Mouse (Mus musculus) myocyte (in vitro differentiated cells): ENCODE data around the gene 6430531B16Rik. TPM values are rescaled to one million over a fixed set of nuclear protein-coding genes. Genes with fewer than 3 reads are reported as not detected.

Experiments used
- H3K27me3 ChIP-seq: one replicate; pipeline ENCODE4 v1.6.1; 2011; ENCODE audit not compliant: control insufficient read depth, insufficient read depth, insufficient read length
- H3K36me3 ChIP-seq: one replicate; pipeline ENCODE4 v1.6.1; 2011; ENCODE audit not compliant: control insufficient read depth, insufficient read depth
- H3K4me2 ChIP-seq: one replicate; pipeline ENCODE4 v1.6.1; 2011; ENCODE audit warnings: low read depth, control low read depth
- H3K4me3 ChIP-seq: one replicate; pipeline ENCODE4 v1.5.1; 2011; ENCODE audit warnings: mild to moderate bottlenecking, control low read depth, moderate library complexity
- H3K79me2 ChIP-seq: one replicate; pipeline ENCODE4 v1.6.1; 2011; ENCODE audit not compliant: control insufficient read depth, insufficient read depth
- H3ac ChIP-seq: one replicate; pipeline ENCODE4 v1.6.1; 2011; ENCODE audit not compliant: control insufficient read depth, insufficient read length
- CEBPB ChIP-seq: IDR thresholded peaks from 2 replicates; pipeline ENCODE4 v1.6.1; 2011; ENCODE audit warnings: mild to moderate bottlenecking, moderate library complexity; ENCODE audit not compliant: poor library complexity, insufficient read depth, severe bottlenecking
- E2F4 ChIP-seq: IDR thresholded peaks from one replicate; pipeline ENCODE4 v1.6.1; 2011; ENCODE audit warnings: mild to moderate bottlenecking, control low read depth, moderate library complexity; ENCODE audit not compliant: insufficient read depth
- MAX ChIP-seq: IDR thresholded peaks from one replicate; pipeline ENCODE4 v1.6.1; 2011; ENCODE audit warnings: low read depth, mild to moderate bottlenecking, control low read depth
- MYOD1 ChIP-seq, 3 experiments: IDR thresholded peaks; one replicate each; pipeline ENCODE4 v1.6.1; 2011; ENCODE audit warnings: control low read depth in 2 of 3, low read depth in 2 of 3, mild to moderate bottlenecking in 2 of 3, moderate library complexity in 1 of 3; ENCODE audit not compliant: insufficient read length in 2 of 3, control insufficient read depth in 1 of 3
- MYOG ChIP-seq, 3 experiments: IDR thresholded peaks; one replicate each; pipeline ENCODE4 v1.6.1; 2011; ENCODE audit warnings: control low read depth in 2 of 3, low read depth in 2 of 3, mild to moderate bottlenecking in 2 of 3; ENCODE audit not compliant: insufficient read length in 2 of 3, control insufficient read depth in 1 of 3, insufficient read depth in 1 of 3
- POLR2A ChIP-seq: IDR thresholded peaks from one replicate; pipeline ENCODE4 v1.6.1; 2011; ENCODE audit warnings: low read depth, mild to moderate bottlenecking, control low read depth, moderate library complexity; ENCODE audit not compliant: insufficient read length
- POLR2AphosphoS2 ChIP-seq: IDR thresholded peaks from one replicate; pipeline ENCODE4 v1.6.1; 2011; ENCODE audit warnings: low read depth, control low read depth; ENCODE audit not compliant: insufficient read length
- REST ChIP-seq: IDR thresholded peaks from one replicate; pipeline ENCODE4 v1.6.1; 2011; ENCODE audit warnings: mild to moderate bottlenecking, control low read depth, moderate library complexity; ENCODE audit not compliant: insufficient read depth, insufficient read length
- SRF ChIP-seq: IDR thresholded peaks from one replicate; pipeline ENCODE4 v1.6.1; 2011; ENCODE audit warnings: low read depth; ENCODE audit not compliant: control insufficient read depth, insufficient read length
- TCF12 ChIP-seq: IDR thresholded peaks from one replicate; pipeline ENCODE4 v1.6.1; 2011; ENCODE audit warnings: mild to moderate bottlenecking, control low read depth; ENCODE audit not compliant: poor library complexity, insufficient read depth, severe bottlenecking
- TCF3 ChIP-seq: IDR thresholded peaks from one replicate; pipeline ENCODE4 v1.6.1; 2011; ENCODE audit warnings: low read depth, control low read depth; ENCODE audit not compliant: insufficient read length
- USF1 ChIP-seq: IDR thresholded peaks from one replicate; pipeline ENCODE4 v1.6.1; 2011; ENCODE audit warnings: low read depth, mild to moderate bottlenecking, control low read depth, moderate library complexity
- polyA plus RNA-seq: library from polyadenylated mRNA; unstranded; fragments of >200 nt; fragmentation: generic; extraction: Trizol; gene quantifications from one replicate; pipeline ENCODE4 v1.2.1, GENCODE M21; 2012; ENCODE audit warnings: missing spikeins

The 6430531B16Rik gene
- polyA plus RNA-seq, 1 experiment: 0.13 TPM

DNA sequence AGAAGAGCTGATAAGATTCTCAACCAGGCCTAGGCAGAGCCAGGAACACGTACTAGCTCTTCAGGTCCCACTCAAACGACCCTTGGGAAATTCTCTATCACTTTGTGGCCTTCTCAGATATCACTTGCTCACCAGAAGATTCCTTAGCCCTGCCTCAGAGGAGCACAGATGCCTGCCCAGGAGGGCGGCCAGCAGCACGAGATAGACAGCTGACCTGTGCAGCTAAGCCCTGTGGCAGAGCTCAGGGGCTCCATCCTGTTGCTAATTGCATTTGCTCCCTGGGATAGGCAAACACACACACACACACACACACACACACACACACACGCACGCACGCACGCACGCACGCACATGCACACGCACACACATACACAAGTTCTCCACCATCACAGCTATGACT is 3.5 kb upstream of the 6430531B16Rik start:
- H3K79me2 ChIP-seq: no peaks in the 10 kb centered on the region
- no peak for TF ChIP-seq POLR2A
- peak in 2 of 3 experiments; percentile 84 to 94 for TF ChIP-seq MYOG (IDR thresholded peaks at IDR 0.05; ENCODE audit: control insufficient read depth in 1 of 3, insufficient read depth in 1 of 3, insufficient read length in 2 of 3, low read depth in 2 of 3)
- no peak for TF ChIP-seq CEBPB
- TF ChIP-seq TCF12: no peak
- no peak for TF ChIP-seq USF1
- no peak for TF ChIP-seq POLR2AphosphoS2
- TF ChIP-seq REST: no peak
- no peak for TF ChIP-seq E2F4
- peak in 2 of 3 experiments; percentile 68 to 87 for TF ChIP-seq MYOD1 (IDR thresholded peaks at IDR 0.05; ENCODE audit: control insufficient read depth in 1 of 3, insufficient read length in 2 of 3, low read depth in 2 of 3)
- no peak for TF ChIP-seq MAX
- TF ChIP-seq TCF3: peak; percentile 50
- no peak for TF ChIP-seq SRF
- H3K27me3 ChIP-seq: no peaks in the 10 kb centered on the region
- no peak overlapping the region for H3ac ChIP-seq
- no peak overlapping the region for H3K4me3 ChIP-seq
- no peaks in the 10 kb centered on the region for H3K36me3 ChIP-seq
- H3K4me2 ChIP-seq: no peak overlapping the region

DNA sequence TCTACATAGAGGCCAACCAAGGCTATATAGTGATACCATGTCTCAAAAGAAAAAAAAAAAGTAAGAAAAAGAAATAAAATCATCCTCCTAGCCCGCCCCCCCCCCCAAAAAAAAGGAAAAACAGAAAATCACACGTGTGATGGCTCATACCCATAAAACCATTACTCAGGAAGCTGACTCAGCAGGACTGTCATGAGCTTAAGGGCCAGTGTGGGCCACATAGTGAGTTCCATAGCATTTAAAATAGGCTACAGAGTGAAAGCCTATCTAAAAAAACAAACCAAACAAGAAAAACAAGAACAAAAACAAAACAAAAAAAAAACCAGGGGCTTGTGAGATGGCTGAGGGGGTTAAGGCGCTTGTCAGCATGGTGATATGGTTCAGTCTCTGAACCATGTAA is 2.2 kb upstream of the 6430531B16Rik start:
- no peaks in the 10 kb centered on the region for H3K27me3 ChIP-seq

DNA sequence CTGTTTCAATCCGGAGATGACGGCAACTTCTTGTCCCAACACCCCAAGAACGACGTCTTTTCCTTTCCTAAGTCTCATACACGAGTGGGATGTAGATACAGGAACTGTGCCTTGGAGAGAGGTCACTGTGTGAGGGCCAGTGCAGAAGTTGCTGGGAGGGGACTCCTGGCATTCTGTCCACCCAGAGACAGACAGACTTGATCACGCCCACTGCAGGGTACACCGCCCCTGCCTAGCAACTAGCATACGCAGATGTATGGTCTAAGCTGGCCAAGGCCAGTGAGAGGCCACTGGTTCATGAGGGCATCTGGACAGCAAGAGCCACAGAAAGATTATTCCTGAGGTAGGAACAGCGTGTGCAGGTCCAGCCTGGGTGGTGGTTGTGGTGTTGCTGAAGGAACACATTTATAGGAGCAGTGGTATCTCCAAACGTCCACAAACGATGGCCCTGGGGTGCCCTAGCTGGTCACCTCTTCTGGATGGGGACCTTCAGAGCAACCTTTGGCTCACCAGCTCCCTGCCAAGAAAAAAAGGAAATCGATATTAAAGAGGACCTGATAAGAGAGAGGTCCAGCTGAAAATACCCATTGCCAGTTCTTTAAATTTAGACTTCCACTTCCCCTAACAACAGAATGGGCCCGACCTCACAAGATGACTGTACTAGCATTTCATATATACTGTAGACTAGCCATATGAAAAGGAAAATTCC is 610 bp upstream of the 6430531B16Rik start:
- TF ChIP-seq MYOD1 (IDR thresholded peaks at IDR 0.05; ENCODE audit: control insufficient read depth in 1 of 3, insufficient read length in 2 of 3, low read depth in 2 of 3) (no peak), E2F4 (no peak), REST (no peak), MAX (no peak), POLR2AphosphoS2 (no peak), USF1 (no peak), TCF3 (no peak), MYOG (IDR thresholded peaks at IDR 0.05; ENCODE audit: control insufficient read depth in 1 of 3, insufficient read depth in 1 of 3, insufficient read length in 2 of 3, low read depth in 2 of 3) (no peak), CEBPB (no peak), TCF12 (no peak), POLR2A (no peak), SRF (no peak)
- Histone ChIP-seq H3ac (no peak overlapping the region), H3K4me2 (no peak overlapping the region), H3K36me3 (no peaks in the 10 kb centered on the region), H3K27me3 (no peaks in the 10 kb centered on the region), H3K4me3 (no peak overlapping the region), H3K79me2 (no peaks in the 10 kb centered on the region)

More for the DNA sequence above, 2.2 kb upstream of the 6430531B16Rik start:
- H3K79me2 ChIP-seq: no peaks in the 10 kb centered on the region
- no peak overlapping the region for H3ac ChIP-seq
- no peaks in the 10 kb centered on the region for H3K36me3 ChIP-seq
- TF ChIP-seq MYOD1 (IDR thresholded peaks at IDR 0.05; ENCODE audit: control insufficient read depth in 1 of 3, insufficient read length in 2 of 3, low read depth in 2 of 3) (no peak), POLR2AphosphoS2 (no peak), REST (no peak), TCF3 (no peak), MYOG (IDR thresholded peaks at IDR 0.05; ENCODE audit: control insufficient read depth in 1 of 3, insufficient read depth in 1 of 3, insufficient read length in 2 of 3, low read depth in 2 of 3) (no peak), MAX (no peak)
- H3K4me3 ChIP-seq: no peak overlapping the region
- no peak overlapping the region for H3K4me2 ChIP-seq

DNA sequence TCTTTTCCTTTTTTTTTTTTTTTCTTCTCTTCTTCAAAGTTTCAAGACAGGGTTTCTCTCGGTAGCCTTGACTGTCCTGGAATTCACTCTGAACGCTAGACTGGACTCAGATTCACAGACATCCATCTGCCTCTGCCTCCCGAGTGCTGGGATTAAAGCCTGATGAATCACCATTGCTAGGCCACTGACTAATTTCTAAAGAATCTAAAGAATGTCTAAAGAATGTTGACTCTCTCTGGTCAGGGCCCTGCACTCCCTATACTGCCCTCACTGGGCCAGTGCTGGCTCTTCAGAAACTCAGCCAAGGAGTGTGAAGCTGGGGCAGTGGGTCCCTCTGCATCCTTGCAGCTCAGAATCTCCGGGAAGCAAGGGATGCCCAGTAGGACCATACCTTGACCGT is 3.1 kb downstream of the 6430531B16Rik start:
- Histone ChIP-seq H3K36me3 (no peaks in the 10 kb centered on the region), H3ac (no peak overlapping the region), H3K4me2 (no peak overlapping the region), H3K79me2 (no peaks in the 10 kb centered on the region), H3K27me3 (no peaks in the 10 kb centered on the region), H3K4me3 (no peak overlapping the region)
- TF ChIP-seq TCF12: no peak
- TF ChIP-seq MYOD1 (IDR thresholded peaks at IDR 0.05; ENCODE audit: control insufficient read depth in 1 of 3, insufficient read length in 2 of 3, low read depth in 2 of 3): no peak
- TF ChIP-seq USF1: no peak

DNA sequence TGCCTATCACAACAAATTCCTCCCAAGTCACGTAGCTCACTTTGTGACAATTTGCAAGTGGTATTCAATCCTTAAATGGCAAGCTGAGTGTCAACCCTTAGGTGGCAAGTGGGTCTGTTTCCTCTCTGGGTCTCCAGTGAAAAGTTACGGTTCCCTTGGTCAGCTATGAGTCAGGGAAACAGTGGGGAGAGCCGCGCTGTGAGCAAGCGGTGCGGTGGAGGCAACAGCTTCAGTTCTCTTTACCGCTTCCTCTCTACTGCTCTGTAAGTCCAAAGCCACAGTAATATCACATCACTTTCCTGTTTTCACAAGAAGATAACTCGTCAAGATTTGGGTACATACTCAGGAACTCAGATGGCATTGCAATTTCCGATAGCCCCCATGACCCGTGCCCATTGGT is 4.2 kb downstream of the 6430531B16Rik start:
- H3K4me2 ChIP-seq: no peak overlapping the region
- H3K79me2 ChIP-seq: no peaks in the 10 kb centered on the region
- H3ac ChIP-seq: no peak overlapping the region
- no peaks in the 10 kb centered on the region for H3K36me3 ChIP-seq
- no peak overlapping the region for H3K4me3 ChIP-seq
- H3K27me3 ChIP-seq: no peaks in the 10 kb centered on the region
- no peak for TF ChIP-seq TCF3
- no peak for TF ChIP-seq SRF
- no peak for TF ChIP-seq POLR2AphosphoS2
- TF ChIP-seq E2F4: no peak
- TF ChIP-seq REST: no peak
- TF ChIP-seq TCF12: no peak
- TF ChIP-seq MYOD1 (IDR thresholded peaks at IDR 0.05; ENCODE audit: control insufficient read depth in 1 of 3, insufficient read length in 2 of 3, low read depth in 2 of 3): no peak
- TF ChIP-seq CEBPB: no peak
- no peak for TF ChIP-seq MAX
- TF ChIP-seq MYOG (IDR thresholded peaks at IDR 0.05; ENCODE audit: control insufficient read depth in 1 of 3, insufficient read depth in 1 of 3, insufficient read length in 2 of 3, low read depth in 2 of 3): no peak
- no peak for TF ChIP-seq USF1
- TF ChIP-seq POLR2A: no peak
